In genomic region chr3:135670869-135671268, GRCm38 (mm10) we compare ENCODE assay signal across 21 mouse cellular contexts. TPM values are rescaled to one million over a fixed set of nuclear protein-coding genes. Genes with fewer than 3 reads are reported as not detected.
DNase-seq lines count a peak whose midpoint lies in the region; ATAC-seq lines count a peak whose summit lies in the region.
"Had no signal": no experiment of that assay in that cellular context is flagged by ENCODE, and none has a peak within 500 bp of the region (broad histone marks: within the 10 kb centered on the region; RNA-seq: fewer than 3 reads in every experiment).

No protein-coding gene starts in this region.

- no peak overlapping the region for H3K4me3 ChIP-seq in hindbrain, embryonic 12.5 days
- H3K4me3 ChIP-seq in hindbrain, embryonic 10.5 days = no peak overlapping the region
- H3K4me3 ChIP-seq in midbrain, embryonic 11.5 days (ENCODE audit: low read depth, low read length) = no peak overlapping the region
- H3K4me3 ChIP-seq in midbrain, embryonic 16.5 days (ENCODE audit: low read depth, low read length) = no peak overlapping the region
- no peak overlapping the region for H3K4me3 ChIP-seq in embryonic facial prominence, embryonic 14.5 days (ENCODE audit: low read depth, low read length)
- no peak overlapping the region for H3K4me3 ChIP-seq in forebrain, embryonic 13.5 days
- H3K4me3 ChIP-seq: limb, embryonic 15.5 days; megakaryocyte, embryonic 14.5 days; midbrain, embryonic 15.5 days had no signal

- H3K4me1 ChIP-seq in hindbrain, embryonic 12.5 days = peaks cover 22% of the 10 kb centered on the region
- peaks cover 13% of the 10 kb centered on the region for H3K4me1 ChIP-seq in hindbrain, embryonic 10.5 days (replicated peaks)
- peaks cover 3% of the 10 kb centered on the region; the same call in 1 of the 2 replicates for H3K4me1 ChIP-seq in midbrain, embryonic 11.5 days (ENCODE audit: control insufficient read depth, insufficient read depth, low read length)
- peaks cover 20% of the 10 kb centered on the region for H3K4me1 ChIP-seq in midbrain, embryonic 16.5 days (ENCODE audit: control insufficient read depth, insufficient read depth, low read length)
- peaks cover 32% of the 10 kb centered on the region for H3K4me1 ChIP-seq in embryonic facial prominence, embryonic 14.5 days (ENCODE audit: control insufficient read depth, insufficient read depth, low read length)
- peaks cover 32% of the 10 kb centered on the region for H3K4me1 ChIP-seq in forebrain, embryonic 13.5 days

- no peak for DNase-seq in hindbrain, embryonic 10.5 days (ENCODE audit: low spot score)
- peak; percentile 31 for DNase-seq in midbrain, embryonic 11.5 days (ENCODE audit: low spot score, missing footprints)
- DNase-seq in embryonic facial prominence, embryonic 14.5 days (ENCODE audit: low spot score) = peak; percentile 85
- DNase-seq in frontal cortex, postnatal 14 days (ENCODE audit: low spot score in 2 of 2) = no peak
- DNase-seq in left cerebral cortex, postnatal 25 days (ENCODE audit: low spot score in 2 of 2) = no peak
- DNase-seq: adrenal gland, postnatal 36 days; cerebellum, adult 2 months; forebrain, postnatal 0 days; heart, adult 11 months; heart, postnatal 36 days; kidney, adult 8-10 months; kidney, postnatal 36 days; liver, postnatal 0 days; lung, postnatal 14 days; thymus, adult 2 months had no signal

- H3K27ac ChIP-seq in hindbrain, embryonic 12.5 days = peak overlapping the region; percentile 35; the same call in 1 of the 2 replicates
- no peak overlapping the region for H3K27ac ChIP-seq in hindbrain, embryonic 10.5 days
- no peak overlapping the region for H3K27ac ChIP-seq in midbrain, embryonic 11.5 days (ENCODE audit: low read depth, low read length)
- H3K27ac ChIP-seq in midbrain, embryonic 16.5 days (ENCODE audit: low read length) = no peak overlapping the region
- peak overlapping the region; percentile 46 for H3K27ac ChIP-seq in embryonic facial prominence, embryonic 14.5 days (replicated peaks; ENCODE audit: low read depth, low read length)
- no peak overlapping the region for H3K27ac ChIP-seq in forebrain, embryonic 13.5 days
- H3K27ac ChIP-seq: limb, embryonic 15.5 days; midbrain, embryonic 15.5 days had no signal

- no peak for ATAC-seq in hindbrain, embryonic 12.5 days (ENCODE audit: low FRiP score)
- no peak for ATAC-seq in midbrain, embryonic 11.5 days (ENCODE audit: low FRiP score)
- ATAC-seq in midbrain, embryonic 16.5 days = no peak
- ATAC-seq in embryonic facial prominence, embryonic 14.5 days (ENCODE audit: low read depth) = peak; percentile 47; the same call in 1 of the 2 replicates
- no peak for ATAC-seq in forebrain, embryonic 13.5 days
- ATAC-seq: forebrain, postnatal 0 days; liver, postnatal 0 days; midbrain, embryonic 15.5 days had no signal

- H3K9me3 ChIP-seq in hindbrain, embryonic 12.5 days (replicated peaks) = no peaks in the 10 kb centered on the region
- no peaks in the 10 kb centered on the region for H3K9me3 ChIP-seq in hindbrain, embryonic 10.5 days
- no peaks in the 10 kb centered on the region for H3K9me3 ChIP-seq in midbrain, embryonic 11.5 days (ENCODE audit: control insufficient read depth, low read length)
- no peaks in the 10 kb centered on the region for H3K9me3 ChIP-seq in midbrain, embryonic 16.5 days (replicated peaks; ENCODE audit: control insufficient read depth, low read length, poor library complexity, severe bottlenecking)
- no peaks in the 10 kb centered on the region for H3K9me3 ChIP-seq in embryonic facial prominence, embryonic 14.5 days (ENCODE audit: control insufficient read depth, low read length)
- H3K9me3 ChIP-seq in forebrain, embryonic 13.5 days (replicated peaks) = no peaks in the 10 kb centered on the region; the same call in 1 of the 2 replicates
- H3K9me3 ChIP-seq: limb, embryonic 15.5 days; midbrain, embryonic 15.5 days had no signal

- H3K9ac ChIP-seq in hindbrain, embryonic 12.5 days = no peak overlapping the region
- no peak overlapping the region for H3K9ac ChIP-seq in midbrain, embryonic 11.5 days (ENCODE audit: low read length)
- H3K9ac ChIP-seq in midbrain, embryonic 16.5 days (ENCODE audit: low read depth, low read length) = no peak overlapping the region
- H3K9ac ChIP-seq in embryonic facial prominence, embryonic 14.5 days (ENCODE audit: low read depth, low read length) = no peak overlapping the region
- H3K9ac ChIP-seq in forebrain, embryonic 13.5 days = no peak overlapping the region
- H3K9ac ChIP-seq: forebrain, postnatal 0 days; limb, embryonic 15.5 days; liver, postnatal 0 days; midbrain, embryonic 15.5 days had no signal

- no peak overlapping the region for H3K4me2 ChIP-seq in hindbrain, embryonic 12.5 days (replicated peaks)
- no peak overlapping the region for H3K4me2 ChIP-seq in midbrain, embryonic 11.5 days
- no peak overlapping the region for H3K4me2 ChIP-seq in midbrain, embryonic 16.5 days (ENCODE audit: low read length)
- H3K4me2 ChIP-seq in embryonic facial prominence, embryonic 14.5 days (ENCODE audit: low read depth, low read length) = no peak overlapping the region
- no peak overlapping the region for H3K4me2 ChIP-seq in forebrain, embryonic 13.5 days
- H3K4me2 ChIP-seq: limb, embryonic 15.5 days; midbrain, embryonic 15.5 days had no signal

- 0 out of 2 replicates have a peak, but pooled peaks cover 2% of the 10 kb centered on the region for H3K36me3 ChIP-seq in hindbrain, embryonic 12.5 days
- H3K36me3 ChIP-seq in hindbrain, embryonic 10.5 days = peaks cover 7% of the 10 kb centered on the region
- H3K36me3 ChIP-seq in midbrain, embryonic 11.5 days (ENCODE audit: control insufficient read depth, insufficient read depth, low read length) = no peaks in the 10 kb centered on the region
- H3K36me3 ChIP-seq in midbrain, embryonic 16.5 days (ENCODE audit: control insufficient read depth, insufficient read depth, low read length) = no peaks in the 10 kb centered on the region
- H3K36me3 ChIP-seq in embryonic facial prominence, embryonic 14.5 days (ENCODE audit: control insufficient read depth, insufficient read depth, low read length) = peaks cover 15% of the 10 kb centered on the region
- no peaks in the 10 kb centered on the region for H3K36me3 ChIP-seq in forebrain, embryonic 13.5 days (ENCODE audit: poor library complexity, severe bottlenecking)
- H3K36me3 ChIP-seq: midbrain, embryonic 15.5 days had no signal

- intact Hi-C loops in left cerebral cortex, postnatal 25 days (cut with DNase I) = no loop called here

- 78% methylated on average over 4 of the region's 4 CpGs for WGBS in hindbrain, embryonic 12.5 days
- 88% methylated on average over 4 of the region's 4 CpGs for WGBS in hindbrain, embryonic 10.5 days
- WGBS in midbrain, embryonic 11.5 days = 91% methylated on average over 4 of the region's 4 CpGs
- 79% methylated on average over 4 of the region's 4 CpGs for WGBS in midbrain, embryonic 16.5 days
- WGBS in embryonic facial prominence, embryonic 14.5 days = 36% methylated on average over 4 of the region's 4 CpGs
- 86% methylated on average over 4 of the region's 4 CpGs for WGBS in forebrain, embryonic 13.5 days

- H3K27me3 ChIP-seq in hindbrain, embryonic 12.5 days = no peaks in the 10 kb centered on the region
- no peaks in the 10 kb centered on the region for H3K27me3 ChIP-seq in hindbrain, embryonic 10.5 days (ENCODE audit: insufficient read depth, poor library complexity, severe bottlenecking)
- H3K27me3 ChIP-seq in midbrain, embryonic 11.5 days (ENCODE audit: control insufficient read depth, insufficient read depth, low read length) = no peaks in the 10 kb centered on the region
- no peaks in the 10 kb centered on the region for H3K27me3 ChIP-seq in midbrain, embryonic 16.5 days (ENCODE audit: control insufficient read depth, insufficient read depth, low read depth, low read length)
- H3K27me3 ChIP-seq in embryonic facial prominence, embryonic 14.5 days (replicated peaks; ENCODE audit: control insufficient read depth, insufficient read depth, low read length) = no peaks in the 10 kb centered on the region
- H3K27me3 ChIP-seq in forebrain, embryonic 13.5 days = no peaks in the 10 kb centered on the region
- H3K27me3 ChIP-seq: limb, embryonic 15.5 days; megakaryocyte, embryonic 14.5 days; midbrain, embryonic 15.5 days had no signal

RNA-seq across cellular contexts. Expression of gene Nfkb1, which starts 20.5 kb away (rescaled TPM):
- polyA plus RNA-seq in hindbrain, embryonic 12.5 days (2016; fragmentation: Nextera tagmentation; extraction: Ambion mirVana) = 11.1 and 11.6 TPM in 2 replicates
- polyA plus RNA-seq in hindbrain, embryonic 10.5 days (2016; fragmentation: Nextera tagmentation; extraction: Ambion mirVana) = 9.4 and 11.1 TPM in 2 replicates
- 10.5 and 10.8 TPM in 2 replicates for polyA plus RNA-seq in midbrain, embryonic 11.5 days (2014; fragmentation: Nextera tagmentation; extraction: Ambion mirVana)
- polyA plus RNA-seq in midbrain, embryonic 16.5 days (2015; fragmentation: Nextera tagmentation; extraction: Ambion mirVana) = 6.7 and 6.8 TPM in 2 replicates
- 25.4 and 26.0 TPM in 2 replicates for polyA plus RNA-seq in embryonic facial prominence, embryonic 14.5 days (2014; fragmentation: Nextera tagmentation; extraction: Ambion mirVana)
- polyA plus RNA-seq in forebrain, embryonic 13.5 days (2015; fragmentation: Nextera tagmentation; extraction: Ambion mirVana) = 8.0 and 8.3 TPM in 2 replicates
- total RNA-seq in left cerebral cortex, postnatal 25 days (2021) = 10 to 100 TPM; 17.7 to 20.2 TPM

Comparison
In these comparisons a context has a peak if more than half of its experiments do, and no peak if none do; other contexts are left out.
1. H3K27ac ChIP-seq: peak in hindbrain, embryonic 12.5 days (single experiment) and embryonic facial prominence, embryonic 14.5 days (single experiment); none in hindbrain, embryonic 10.5 days (single experiment), midbrain, embryonic 11.5 days (single experiment), midbrain, embryonic 16.5 days (single experiment) and forebrain, embryonic 13.5 days (single experiment).
2. DNase-seq: peak in midbrain, embryonic 11.5 days (single experiment) and embryonic facial prominence, embryonic 14.5 days (single experiment); none in hindbrain, embryonic 10.5 days (single experiment), frontal cortex, postnatal 14 days (0 of 2) and left cerebral cortex, postnatal 25 days (0 of 2).